Mouse (Mus musculus): ENCODE measurements around the gene Galns. TPM values are rescaled to one million over a fixed set of nuclear protein-coding genes. Genes with fewer than 3 reads are reported as not detected.

Gene Galns
- polyA plus RNA-seq, 1 experiment from 2014 or later = 8.7 TPM

DNA sequence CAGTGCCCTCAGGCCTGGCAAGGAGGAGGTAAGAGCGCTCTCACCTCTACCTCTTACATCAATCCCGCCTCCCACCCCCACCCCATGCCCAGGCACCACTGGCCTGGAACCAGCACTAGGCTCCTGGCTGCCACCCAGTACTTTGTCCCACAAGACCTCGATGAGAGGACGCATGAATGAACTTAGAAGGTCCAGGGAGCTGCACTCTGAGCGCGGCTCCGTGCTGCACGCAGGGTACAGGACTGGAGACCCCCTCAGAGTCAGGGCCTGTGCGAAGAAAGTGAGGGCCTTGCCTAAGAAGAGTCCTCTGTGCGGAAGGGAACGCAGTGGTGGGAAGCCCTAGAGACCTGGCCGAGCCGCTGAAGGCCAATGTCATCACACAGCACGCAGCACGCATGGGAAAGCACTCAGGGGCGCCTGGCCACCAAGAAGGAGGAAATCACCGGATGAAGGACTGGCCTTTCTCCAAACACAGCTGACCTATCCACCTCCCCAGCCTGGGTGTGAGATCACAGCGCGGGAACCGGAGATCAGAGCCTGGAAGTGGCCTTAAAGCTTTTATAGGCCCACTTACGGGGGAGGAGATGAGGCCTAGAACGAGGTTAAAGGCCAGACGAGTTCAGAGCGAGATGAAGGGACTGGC is 64.3 kb downstream of the Galns start:
- Histone ChIP-seq H3K4me3 (ENCODE audit: low read length) (no peak overlapping the region), H3K27me3 (replicated peaks; ENCODE audit: control insufficient read depth, insufficient read depth, low read length) (peaks cover 13% of the 10 kb centered on the region), H3K4me2 (ENCODE audit: low read length) (no peak overlapping the region), H3K36me3 (ENCODE audit: control insufficient read depth, insufficient read depth, low read length) (no peaks in the 10 kb centered on the region), H3K27ac (ENCODE audit: low read depth, low read length) (no peak overlapping the region), H3K9ac (ENCODE audit: low read depth, low read length) (peak overlapping the region; percentile 13; the same call in 1 of the 2 replicates), H3K4me1 (ENCODE audit: control insufficient read depth, insufficient read depth, low read depth, low read length) (peaks cover 18% of the 10 kb centered on the region), H3K9me3 (ENCODE audit: control insufficient read depth, low read length) (no peaks in the 10 kb centered on the region)
- WGBS = 62% methylated on average over 24 of the region's 24 CpGs
- no peak for ATAC-seq

DNA sequence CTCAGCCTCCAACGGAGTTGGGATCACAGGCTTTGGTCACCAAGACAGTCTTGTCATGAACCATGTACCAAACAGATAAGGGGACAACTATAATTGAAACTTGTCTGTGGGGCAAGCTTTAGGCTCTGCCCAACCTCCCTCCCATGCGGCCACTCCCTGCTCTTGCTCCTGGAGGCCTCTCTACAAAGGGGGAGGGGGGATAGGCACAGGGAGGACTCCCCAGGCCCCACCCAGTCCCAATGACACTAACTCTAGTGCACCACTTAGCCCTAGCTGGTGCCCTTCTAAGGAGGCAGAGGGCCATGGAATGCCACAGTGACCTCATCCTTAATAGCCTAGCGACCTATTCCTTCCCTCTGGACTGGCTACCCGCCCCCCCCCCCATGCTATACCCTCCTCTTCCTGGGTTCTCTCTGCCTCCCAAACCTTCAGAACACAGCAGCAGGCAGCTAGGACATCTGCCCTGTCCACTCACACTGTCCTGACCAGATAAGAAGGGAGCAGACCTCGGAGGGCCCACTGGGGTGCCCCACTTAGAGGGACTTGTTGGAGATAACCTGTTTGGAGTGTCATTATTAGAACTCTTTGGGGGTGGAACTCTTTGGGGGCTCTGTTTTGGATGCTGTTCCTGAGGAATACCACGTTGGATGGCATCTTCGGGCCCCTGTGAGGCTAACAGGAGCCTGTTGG is 65.1 kb downstream of the Galns start:
- Histone ChIP-seq H3K4me1 (ENCODE audit: control insufficient read depth, insufficient read depth, low read depth, low read length) (peaks cover 17% of the 10 kb centered on the region), H3K9ac (ENCODE audit: low read depth, low read length) (no peak overlapping the region), H3K27me3 (replicated peaks; ENCODE audit: control insufficient read depth, insufficient read depth, low read length) (peaks cover 7% of the 10 kb centered on the region), H3K9me3 (ENCODE audit: control insufficient read depth, low read length) (no peaks in the 10 kb centered on the region), H3K4me2 (ENCODE audit: low read length) (no peak overlapping the region), H3K36me3 (ENCODE audit: control insufficient read depth, insufficient read depth, low read length) (no peaks in the 10 kb centered on the region), H3K4me3 (ENCODE audit: low read length) (no peak overlapping the region), H3K27ac (ENCODE audit: low read depth, low read length) (no peak overlapping the region)
- 87% methylated on average over 6 of the region's 7 CpGs for WGBS
- ATAC-seq = no peak

DNA sequence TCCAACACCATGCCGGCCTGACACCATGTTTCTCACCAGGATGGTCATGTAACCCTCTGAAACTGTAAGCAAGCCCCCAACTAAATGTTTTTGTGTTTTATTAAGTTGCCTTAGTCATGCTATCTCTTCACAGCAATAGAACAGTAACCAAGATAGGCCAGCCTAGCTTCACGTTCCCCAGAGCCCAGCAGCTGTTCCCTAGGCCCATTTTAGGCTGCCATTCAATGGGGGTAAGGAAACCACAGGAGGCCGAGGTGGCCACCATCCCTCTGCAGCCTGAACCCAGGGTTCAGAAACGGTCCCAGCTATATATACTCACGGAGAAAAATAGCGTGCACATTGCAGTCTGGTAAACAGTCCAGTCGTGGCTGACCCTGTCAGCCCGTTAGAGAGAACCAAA is 67.1 kb downstream of the Galns start:
- Histone ChIP-seq H3K4me1 (ENCODE audit: control insufficient read depth, insufficient read depth, low read depth, low read length) (peaks cover 5% of the 10 kb centered on the region), H3K27me3 (replicated peaks; ENCODE audit: control insufficient read depth, insufficient read depth, low read length) (no peaks in the 10 kb centered on the region), H3K4me3 (ENCODE audit: low read length) (no peak overlapping the region), H3K9me3 (ENCODE audit: control insufficient read depth, low read length) (no peaks in the 10 kb centered on the region), H3K9ac (ENCODE audit: low read depth, low read length) (no peak overlapping the region), H3K4me2 (ENCODE audit: low read length) (no peak overlapping the region), H3K27ac (ENCODE audit: low read depth, low read length) (no peak overlapping the region), H3K36me3 (ENCODE audit: control insufficient read depth, insufficient read depth, low read length) (no peaks in the 10 kb centered on the region)
- no peak for ATAC-seq
- WGBS = 87% methylated on average over 8 of the region's 8 CpGs

DNA sequence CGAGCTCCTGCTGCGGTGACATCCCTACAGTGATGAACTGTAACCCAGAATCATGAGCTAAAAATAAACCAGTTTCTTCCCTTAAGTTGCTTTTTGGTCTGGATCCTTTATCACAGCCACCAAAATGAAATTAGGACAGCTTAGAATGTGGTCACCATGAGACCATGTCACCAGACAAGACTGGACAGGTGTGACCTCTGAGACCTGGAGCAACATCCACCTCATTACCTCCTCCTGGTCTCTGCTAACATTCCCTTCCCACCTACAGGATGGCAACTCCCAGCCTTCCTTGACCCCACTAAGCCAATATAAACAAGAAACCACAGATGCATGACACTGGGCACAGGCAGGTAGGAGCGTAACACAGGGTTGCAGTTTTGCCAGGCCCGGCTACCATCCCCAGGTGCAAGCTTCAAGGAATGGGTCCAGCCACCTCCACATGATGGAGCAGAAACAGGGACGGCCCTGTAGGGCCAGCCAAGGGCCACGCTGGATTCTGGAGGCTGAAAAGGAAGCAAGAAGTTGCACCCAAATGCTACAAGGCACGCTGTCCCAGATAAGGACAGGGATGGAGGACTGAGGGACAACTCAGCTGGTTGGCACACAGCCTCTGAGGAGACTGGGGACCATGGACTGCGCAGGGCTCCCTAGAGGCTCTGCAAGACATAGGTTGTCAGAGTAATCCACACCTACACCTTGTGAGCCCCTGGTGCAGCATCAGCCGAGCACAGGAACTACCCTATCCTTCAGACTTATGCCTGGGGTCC is 72.8 kb downstream of the Galns start:
- H3K9me3 ChIP-seq (ENCODE audit: control insufficient read depth, low read length) = no peaks in the 10 kb centered on the region
- H3K4me3 ChIP-seq (ENCODE audit: low read length) = no peak overlapping the region
- no peak for ATAC-seq
- no peaks in the 10 kb centered on the region for H3K27me3 ChIP-seq (replicated peaks; ENCODE audit: control insufficient read depth, insufficient read depth, low read length)
- H3K36me3 ChIP-seq (ENCODE audit: control insufficient read depth, insufficient read depth, low read length) = no peaks in the 10 kb centered on the region
- no peak overlapping the region for H3K9ac ChIP-seq (ENCODE audit: low read depth, low read length)
- H3K27ac ChIP-seq (ENCODE audit: low read depth, low read length) = no peak overlapping the region
- 89% methylated on average over 9 of the region's 9 CpGs for WGBS
- H3K4me1 ChIP-seq (ENCODE audit: control insufficient read depth, insufficient read depth, low read depth, low read length) = no peaks in the 10 kb centered on the region
- H3K4me2 ChIP-seq (ENCODE audit: low read length) = no peak overlapping the region

DNA sequence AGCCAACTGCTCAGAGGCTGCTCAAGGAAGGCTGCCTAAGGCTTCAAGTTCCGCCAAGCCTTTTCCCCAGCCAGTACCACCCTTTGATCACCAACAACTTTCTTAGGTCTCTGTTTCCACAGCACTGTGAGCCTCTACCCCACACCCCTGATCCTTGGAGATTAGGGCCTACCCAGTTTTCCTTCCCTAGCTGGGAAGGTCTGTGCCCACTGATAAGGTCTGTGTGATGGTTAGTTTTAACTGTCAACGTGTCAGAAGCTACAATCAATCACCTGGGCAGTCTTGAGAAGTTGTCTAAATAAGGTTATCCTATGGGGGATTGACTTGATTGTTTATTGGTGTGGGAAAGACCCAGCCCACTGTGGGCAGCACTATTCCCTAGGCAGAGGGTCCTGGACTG is 73.5 kb downstream of the Galns start:
- H3K9ac ChIP-seq (ENCODE audit: low read depth, low read length) = no peak overlapping the region
- no peak overlapping the region for H3K4me3 ChIP-seq (ENCODE audit: low read length)
- 89% methylated on average over 2 of the region's 2 CpGs for WGBS
- H3K27ac ChIP-seq (ENCODE audit: low read depth, low read length) = no peak overlapping the region
- H3K27me3 ChIP-seq (replicated peaks; ENCODE audit: control insufficient read depth, insufficient read depth, low read length) = no peaks in the 10 kb centered on the region
- ATAC-seq = no peak
- H3K4me2 ChIP-seq (ENCODE audit: low read length) = no peak overlapping the region
- H3K36me3 ChIP-seq (ENCODE audit: control insufficient read depth, insufficient read depth, low read length) = no peaks in the 10 kb centered on the region
- H3K9me3 ChIP-seq (ENCODE audit: control insufficient read depth, low read length) = no peaks in the 10 kb centered on the region
- H3K4me1 ChIP-seq (ENCODE audit: control insufficient read depth, insufficient read depth, low read depth, low read length) = no peaks in the 10 kb centered on the region

DNA sequence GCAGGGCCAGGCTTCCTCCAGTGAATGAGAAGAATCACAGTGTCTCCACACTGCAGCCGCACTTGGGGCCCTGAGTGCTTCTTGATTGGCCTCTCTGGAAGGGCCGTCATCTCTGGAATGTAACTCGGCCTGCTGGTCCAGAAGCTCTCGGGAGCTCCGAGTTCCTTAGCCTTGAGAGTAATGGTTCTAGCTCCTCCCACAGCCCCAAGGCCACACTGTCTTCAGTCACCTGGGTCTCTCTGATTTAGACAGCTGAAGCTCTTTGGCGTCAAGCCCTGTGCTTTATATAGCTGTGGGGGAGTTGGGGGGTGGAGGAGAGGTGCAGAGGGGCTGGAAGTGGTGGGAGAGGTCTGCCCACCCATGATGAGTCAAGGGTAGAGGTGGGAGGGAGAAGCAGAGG is 74.2 kb downstream of the Galns start:
- WGBS = 74% methylated on average over 6 of the region's 6 CpGs
- Histone ChIP-seq H3K27me3 (replicated peaks; ENCODE audit: control insufficient read depth, insufficient read depth, low read length) (no peaks in the 10 kb centered on the region), H3K9ac (ENCODE audit: low read depth, low read length) (no peak overlapping the region), H3K9me3 (ENCODE audit: control insufficient read depth, low read length) (no peaks in the 10 kb centered on the region), H3K27ac (ENCODE audit: low read depth, low read length) (no peak overlapping the region), H3K4me2 (ENCODE audit: low read length) (no peak overlapping the region), H3K36me3 (ENCODE audit: control insufficient read depth, insufficient read depth, low read length) (no peaks in the 10 kb centered on the region), H3K4me3 (ENCODE audit: low read length) (no peak overlapping the region), H3K4me1 (ENCODE audit: control insufficient read depth, insufficient read depth, low read depth, low read length) (no peaks in the 10 kb centered on the region)
- ATAC-seq = no peak

DNA sequence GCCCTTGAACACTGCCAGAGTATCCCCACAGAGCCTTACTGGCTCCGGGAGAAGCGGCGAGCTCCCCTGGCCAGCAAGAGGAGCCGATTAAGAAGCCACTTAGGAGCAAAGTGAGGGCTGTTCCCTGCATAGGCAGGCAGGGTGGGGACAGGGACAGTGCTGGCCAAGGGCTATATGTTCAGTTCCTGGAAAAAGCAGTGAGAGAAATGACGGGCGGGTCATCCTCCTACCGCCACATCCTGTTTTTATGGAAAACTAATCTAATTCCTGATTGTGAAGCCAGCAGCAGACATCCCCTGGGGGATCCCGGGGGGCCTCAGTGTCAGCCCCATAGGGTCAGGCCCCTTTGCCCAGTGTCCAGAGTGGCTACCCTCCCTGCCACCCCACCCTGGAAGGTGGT is 80.0 kb downstream of the Galns start:
- 82% methylated on average over 8 of the region's 8 CpGs for WGBS
- no peak overlapping the region for H3K27ac ChIP-seq (ENCODE audit: low read depth, low read length)
- no peak overlapping the region for H3K4me2 ChIP-seq (ENCODE audit: low read length)

DNA sequence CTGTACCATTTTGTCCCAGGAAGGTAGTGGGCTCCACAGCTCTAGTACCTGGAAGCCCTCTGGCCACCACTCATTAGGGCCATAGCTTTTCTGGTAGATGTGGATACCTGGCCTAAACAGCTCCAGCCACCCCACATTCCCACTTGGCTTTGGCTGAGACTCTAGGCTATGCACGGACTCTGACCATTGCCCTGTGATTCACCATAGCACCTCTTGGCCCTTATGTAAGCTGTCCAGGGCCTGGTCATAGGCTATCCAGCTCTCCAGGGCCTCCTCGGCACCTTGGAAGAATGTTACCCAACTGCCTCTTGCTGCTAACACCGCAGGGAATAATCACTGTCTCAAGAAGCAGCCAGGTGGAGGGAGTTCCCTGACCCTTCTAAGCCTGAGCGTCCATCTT is 82.1 kb downstream of the Galns start:
- Histone ChIP-seq H3K27ac (ENCODE audit: low read depth, low read length) (no peak overlapping the region), H3K36me3 (ENCODE audit: control insufficient read depth, insufficient read depth, low read length) (no peaks in the 10 kb centered on the region), H3K4me3 (ENCODE audit: low read length) (no peak overlapping the region), H3K4me1 (ENCODE audit: control insufficient read depth, insufficient read depth, low read depth, low read length) (peaks cover 7% of the 10 kb centered on the region), H3K9me3 (ENCODE audit: control insufficient read depth, low read length) (no peaks in the 10 kb centered on the region), H3K4me2 (ENCODE audit: low read length) (no peak overlapping the region), H3K9ac (ENCODE audit: low read depth, low read length) (no peak overlapping the region), H3K27me3 (replicated peaks; ENCODE audit: control insufficient read depth, insufficient read depth, low read length) (no peaks in the 10 kb centered on the region)
- WGBS = 90% methylated on average over 4 of the region's 4 CpGs
- ATAC-seq = no peak

More for the DNA sequence above, 80.0 kb downstream of the Galns start:
- H3K4me3 ChIP-seq (ENCODE audit: low read length) = no peak overlapping the region
- H3K27me3 ChIP-seq (replicated peaks; ENCODE audit: control insufficient read depth, insufficient read depth, low read length) = no peaks in the 10 kb centered on the region
- ATAC-seq = no peak
- no peaks in the 10 kb centered on the region for H3K36me3 ChIP-seq (ENCODE audit: control insufficient read depth, insufficient read depth, low read length)
- no peak overlapping the region for H3K9ac ChIP-seq (ENCODE audit: low read depth, low read length)
- H3K9me3 ChIP-seq (ENCODE audit: control insufficient read depth, low read length) = no peaks in the 10 kb centered on the region
- H3K4me1 ChIP-seq (ENCODE audit: control insufficient read depth, insufficient read depth, low read depth, low read length) = no peaks in the 10 kb centered on the region
